Mouse (Mus musculus): ENCODE data around the gene Vmn2r97.
"Not testable (repeated sequence)": the region's sequence is repeated elsewhere in the genome, so short reads cannot be mapped to it uniquely, and the experiment has no call there.

The Vmn2r97 gene

GRCm38 (mm10) chr17:18914000-18914399 lies at the start of gene Vmn2r97:
TSS of gene Vmn2r97 (plus strand) at chr17:18914300.
- not testable (repeated sequence) for TF ChIP-seq GATA4 (IDR thresholded peaks at IDR 0.05; ENCODE audit: insufficient replicate concordance, low read length)

DNA sequence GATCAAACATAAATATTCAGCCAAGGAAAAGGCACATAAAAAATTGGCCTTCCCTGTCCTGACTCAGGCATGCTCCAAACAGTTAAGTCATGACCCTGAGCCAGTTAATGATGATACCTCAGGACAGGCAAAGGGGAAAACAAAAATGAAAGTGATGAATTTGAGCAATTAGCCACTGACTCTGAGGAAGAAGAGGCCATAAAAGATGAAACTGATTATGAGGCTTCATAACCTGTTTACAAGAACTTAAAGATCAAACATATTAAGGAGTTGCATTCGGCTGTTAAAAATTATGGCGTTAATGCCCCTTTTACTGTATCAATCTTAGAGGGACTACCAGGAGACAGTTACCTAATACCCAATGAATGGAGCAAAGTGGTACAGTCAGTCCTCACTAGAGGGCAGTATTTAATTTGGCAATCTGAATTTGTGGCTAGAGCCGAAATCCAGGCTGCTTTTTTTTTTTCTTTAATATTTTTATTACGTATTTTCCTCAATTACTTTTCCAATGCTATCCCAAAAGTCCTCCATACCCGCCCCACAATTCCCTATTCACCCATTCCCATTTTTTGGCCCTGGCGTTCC lies 24.3 kb upstream of the Vmn2r97 start:
- no peak for TF ChIP-seq GATA4 (IDR thresholded peaks at IDR 0.05; ENCODE audit: insufficient replicate concordance, low read length)

- TF ChIP-seq GATA4 (IDR thresholded peaks at IDR 0.05; ENCODE audit: insufficient replicate concordance, low read length), result no peak
Observed at GRCm38 (mm10) chr17:18968371-18969275, 54.5 kb downstream of the Vmn2r97 start.
